Comparison of ENCODE assay signal across 25 mouse cellular contexts in genomic region chr1:161912940-161913647, GRCm38 (mm10). TPM values are rescaled to one million over a fixed set of nuclear protein-coding genes. Genes with fewer than 3 reads are reported as not detected.
A peak's percentile ranks its signal among the peaks of the same experiment; 100 is the strongest.
DNase-seq lines count a peak whose midpoint lies in the region; ATAC-seq lines count a peak whose summit lies in the region.
"Had no signal": no experiment of that assay in that cellular context is flagged by ENCODE, and none has a peak within 500 bp of the region (broad histone marks: within the 10 kb centered on the region; RNA-seq: fewer than 3 reads in every experiment).

No protein-coding gene starts in this region.

- no peaks in the 10 kb centered on the region for H3K27me3 ChIP-seq in lung, embryonic 15.5 days
- no peaks in the 10 kb centered on the region for H3K27me3 ChIP-seq in limb, embryonic 15.5 days
- H3K27me3 ChIP-seq: embryonic facial prominence, embryonic 15.5 days; hindbrain, embryonic 15.5 days; limb, embryonic 12.5 days; midbrain, embryonic 12.5 days; neural tube, embryonic 13.5 days had no signal

- no peak overlapping the region for H3K9ac ChIP-seq in lung, embryonic 15.5 days
- no peak overlapping the region for H3K9ac ChIP-seq in limb, embryonic 15.5 days
- H3K9ac ChIP-seq: embryonic facial prominence, embryonic 15.5 days; hindbrain, embryonic 15.5 days; limb, embryonic 12.5 days; liver, embryonic 15.5 days; midbrain, embryonic 12.5 days; neural tube, embryonic 13.5 days had no signal

- 29% methylated on average over 4 of the region's 4 CpGs for WGBS in lung, embryonic 15.5 days
- 35% methylated on average over 4 of the region's 4 CpGs for WGBS in limb, embryonic 15.5 days

- no peak for ATAC-seq in lung, embryonic 15.5 days (ENCODE audit: borderline replicate concordance, extremely low read depth, low FRiP score, low TSS enrichment)
- ATAC-seq in limb, embryonic 15.5 days (ENCODE audit: insufficient number of reproducible peaks, low FRiP score, low TSS enrichment, low read depth) = 0 out of 2 replicates have a peak, but pooled peaks have one; percentile 26
- ATAC-seq: activated CD4-positive, CD25-positive, alpha-beta regulatory T cell, adult 4 months; forebrain, embryonic 16.5 days had no signal

- H3K4me1 ChIP-seq in lung, embryonic 15.5 days = 0 out of 2 replicates have a peak, but pooled peaks cover 12% of the 10 kb centered on the region
- H3K4me1 ChIP-seq in limb, embryonic 15.5 days = peaks cover 19% of the 10 kb centered on the region; the same call in 1 of the 2 replicates
- H3K4me1 ChIP-seq: embryonic facial prominence, embryonic 15.5 days; hindbrain, embryonic 15.5 days; liver, embryonic 15.5 days; midbrain, embryonic 12.5 days; neural tube, embryonic 13.5 days had no signal

- H3K4me3 ChIP-seq in lung, embryonic 15.5 days = no peak overlapping the region
- no peak overlapping the region for H3K4me3 ChIP-seq in limb, embryonic 15.5 days
- H3K4me3 ChIP-seq: embryonic facial prominence, embryonic 15.5 days; heart, adult 2 months; hindbrain, embryonic 15.5 days; limb, embryonic 12.5 days; liver, embryonic 15.5 days; midbrain, embryonic 12.5 days; neural tube, embryonic 13.5 days had no signal

- peak; percentile 26 for DNase-seq in adrenal gland, adult 2 months
- no peak for DNase-seq in adrenal gland, adult 8-10 months
- DNase-seq in lung, postnatal 14 days = no peak
- DNase-seq in 416B (ENCODE audit: low read depth) = peak; percentile 56
- DNase-seq in right cerebral cortex, postnatal 36 days (ENCODE audit: low spot score in 2 of 2) = no peak
- DNase-seq in thymus, postnatal 10 days (ENCODE audit: low spot score in 2 of 2) = no peak
- DNase-seq: cerebellum, adult 18-20 months; cerebellum, postnatal 25 days; gastrocnemius, postnatal 25 days; heart, adult 2 months; heart, postnatal 36 days; kidney, adult 18-20 months; layer of hippocampus, adult 9-11 months; thymus, adult 18-20 months had no signal

- no peaks in the 10 kb centered on the region for H3K36me3 ChIP-seq in lung, embryonic 15.5 days
- H3K36me3 ChIP-seq in limb, embryonic 15.5 days = no peaks in the 10 kb centered on the region
- H3K36me3 ChIP-seq: embryonic facial prominence, embryonic 15.5 days; G1E; hindbrain, embryonic 15.5 days; limb, embryonic 12.5 days; liver, embryonic 15.5 days; midbrain, embryonic 12.5 days; neural tube, embryonic 13.5 days had no signal

- peak overlapping the region; percentile 55 for H3K27ac ChIP-seq in lung, embryonic 15.5 days
- no peak overlapping the region; the same call in 1 of the 2 replicates for H3K27ac ChIP-seq in limb, embryonic 15.5 days
- H3K27ac ChIP-seq: embryonic facial prominence, embryonic 15.5 days; heart, adult 2 months; hindbrain, embryonic 15.5 days; limb, embryonic 12.5 days; liver, embryonic 15.5 days; midbrain, embryonic 12.5 days; neural tube, embryonic 13.5 days had no signal

- no peaks in the 10 kb centered on the region for H3K9me3 ChIP-seq in lung, embryonic 15.5 days
- no peaks in the 10 kb centered on the region for H3K9me3 ChIP-seq in limb, embryonic 15.5 days
- H3K9me3 ChIP-seq: embryonic facial prominence, embryonic 15.5 days; G1E; hindbrain, embryonic 15.5 days; limb, embryonic 12.5 days; liver, embryonic 15.5 days; midbrain, embryonic 12.5 days; neural tube, embryonic 13.5 days had no signal

- no peak overlapping the region; the same call in 1 of the 2 replicates for H3K4me2 ChIP-seq in lung, embryonic 15.5 days
- no peak overlapping the region for H3K4me2 ChIP-seq in limb, embryonic 15.5 days
- H3K4me2 ChIP-seq: embryonic facial prominence, embryonic 15.5 days; hindbrain, embryonic 15.5 days; limb, embryonic 12.5 days; liver, embryonic 15.5 days; midbrain, embryonic 12.5 days; neural tube, embryonic 13.5 days had no signal

RNA-seq across cellular contexts. Expression of gene Suco, which starts 36.6 kb away (rescaled TPM):
- total RNA-seq in adrenal gland, adult 2 months (2021) = 10 to 100 TPM; 38.8 to 48.0 TPM
- 1.5 and 1.9 TPM in 2 replicates for polyA plus RNA-seq in adrenal gland, adult 2 months (2012; rRNA removed)
- 10 to 100 TPM; 40.4 to 50.9 (median 45.5) TPM for total RNA-seq in adrenal gland, adult 8-10 months (2022)
- 18.8 and 22.4 TPM in 2 replicates for polyA plus RNA-seq in lung, embryonic 15.5 days (2015; fragmentation: Nextera tagmentation; extraction: Ambion mirVana)
- polyA plus RNA-seq in limb, embryonic 15.5 days (2015; fragmentation: Nextera tagmentation; extraction: Ambion mirVana) = 17.0 and 23.3 TPM in 2 replicates

RNA-seq across cellular contexts. Expression of gene Pigc, which starts 55.9 kb away (rescaled TPM):
- 10 to 100 TPM; 14.5 to 16.2 TPM for total RNA-seq in adrenal gland, adult 2 months (2021)
- polyA plus RNA-seq in adrenal gland, adult 2 months (2012; rRNA removed) = 6.5 and 12.6 TPM in 2 replicates
- 10 to 100 TPM; 15.1 to 24.7 (median 19.8) TPM for total RNA-seq in adrenal gland, adult 8-10 months (2022)
- polyA plus RNA-seq in lung, embryonic 15.5 days (2015; fragmentation: Nextera tagmentation; extraction: Ambion mirVana) = 35.7 and 36.4 TPM in 2 replicates
- 48.2 and 51.4 TPM in 2 replicates for polyA plus RNA-seq in limb, embryonic 15.5 days (2015; fragmentation: Nextera tagmentation; extraction: Ambion mirVana)

Comparison
In these comparisons a context has a peak if more than half of its experiments do, and no peak if none do; other contexts are left out.
1. DNase-seq: peak in adrenal gland, adult 2 months (single experiment) and 416B (single experiment); none in adrenal gland, adult 8-10 months (single experiment), lung, postnatal 14 days (single experiment), right cerebral cortex, postnatal 36 days (0 of 2) and thymus, postnatal 10 days (0 of 2).